Mouse (Mus musculus): ENCODE results near the gene Them7.

- TF ChIP-seq CTCF (IDR thresholded peaks at IDR 0.05 in 2 of 3, conservative IDR thresholded peaks at IDR 0.05 in 1 of 3; ENCODE audit: control insufficient read depth in 1 of 3, insufficient read depth in 1 of 3, low read depth in 2 of 3, low read length in 3 of 3, poor library complexity in 1 of 3, severe bottlenecking in 1 of 3): peak; percentile 21 to 97 (median 77); a peak in 4 of 6 replicates
- TF ChIP-seq GATA1 (IDR thresholded peaks at IDR 0.05; ENCODE audit: low read depth, low read length): no peak
- no peak for TF ChIP-seq POLR2A (IDR thresholded peaks at IDR 0.05; ENCODE audit: control insufficient read depth in 1 of 2, insufficient read depth in 1 of 2, low read depth in 1 of 2, low read length in 2 of 2, poor library complexity in 1 of 2)
These were observed 35.9 kb upstream of the Them7 start for GRCm38 (mm10) chr2:105188182-105188581.
